Comparison of ENCODE assay signal across 7 mouse cellular contexts in genomic region chr1:75124346-75125321, GRCm38 (mm10). TPM values are rescaled to one million over a fixed set of nuclear protein-coding genes. Genes with fewer than 3 reads are reported as not detected.
A peak's percentile ranks its signal among the peaks of the same experiment; 100 is the strongest.
DNase-seq lines count a peak whose midpoint lies in the region; ATAC-seq lines count a peak whose summit lies in the region.

Gene Nhej1, minus strand, starts transcription at chr1:75125200.

- peaks cover 12% of the 10 kb centered on the region for H3K4me1 ChIP-seq in limb, embryonic 10.5 days
- peaks cover 8% of the 10 kb centered on the region for H3K4me1 ChIP-seq in midbrain, embryonic 13.5 days (replicated peaks)

- ATAC-seq in granulocyte monocyte progenitor cell, adult 5-6 weeks (replicated peaks; ENCODE audit: poor library complexity, severe bottlenecking): peak; percentile 91
- ATAC-seq in midbrain, embryonic 13.5 days: peak; percentile 95

- no peaks in the 10 kb centered on the region for H3K36me3 ChIP-seq in limb, embryonic 10.5 days
- no peaks in the 10 kb centered on the region for H3K36me3 ChIP-seq in midbrain, embryonic 13.5 days

- peak within 1 kb of the TSS; percentile 94 for H3K27ac ChIP-seq in limb, embryonic 10.5 days
- peak within 1 kb of the TSS; percentile 90 for H3K27ac ChIP-seq in midbrain, embryonic 13.5 days

- H3K27me3 ChIP-seq in limb, embryonic 10.5 days (ENCODE audit: low read depth, poor library complexity, severe bottlenecking): no peaks in the 10 kb centered on the region
- no peaks in the 10 kb centered on the region for H3K27me3 ChIP-seq in midbrain, embryonic 13.5 days

- H3K9ac ChIP-seq in midbrain, embryonic 13.5 days (replicated peaks): peak within 1 kb of the TSS; percentile 62

- peak within 1 kb of the TSS; percentile 59 for H3K4me2 ChIP-seq in midbrain, embryonic 13.5 days (replicated peaks)

- DNase-seq in adrenal gland, adult 8-10 months: peak; percentile 90
- DNase-seq in embryo, embryonic 9.5 days (ENCODE audit: extremely low spot score): peak; percentile 97
- peak; percentile 95 for DNase-seq in kidney, adult 11 months
- peak; percentile 97 for DNase-seq in limb, embryonic 10.5 days (ENCODE audit: low spot score)
- DNase-seq in spleen, adult 12 weeks (ENCODE audit: low spot score): peak; percentile 97

- 2% methylated on average over 56 of the region's 56 CpGs for WGBS in limb, embryonic 10.5 days
- WGBS in midbrain, embryonic 13.5 days: 2% methylated on average over 56 of the region's 56 CpGs

- no peaks in the 10 kb centered on the region for H3K9me3 ChIP-seq in limb, embryonic 10.5 days (replicated peaks)
- H3K9me3 ChIP-seq in midbrain, embryonic 13.5 days: no peaks in the 10 kb centered on the region

- H3K4me3 ChIP-seq in limb, embryonic 10.5 days: peak within 1 kb of the TSS; percentile 68
- H3K4me3 ChIP-seq in midbrain, embryonic 13.5 days (replicated peaks): peak within 1 kb of the TSS; percentile 55

RNA-seq across cellular contexts. Expression of gene Nhej1, which starts in this region (rescaled TPM):
- 1 to 10 TPM; 5.7 to 7.3 (median 7.2) TPM for total RNA-seq in adrenal gland, adult 8-10 months (2022)
- total RNA-seq in granulocyte monocyte progenitor cell, adult 5-6 weeks (2014; fragmentation: Nextera tagmentation): 5.2 and 10.1 TPM in 2 replicates
- 5.6 and 13.4 TPM in 2 replicates for total RNA-seq in granulocyte monocyte progenitor cell, adult 5-6 weeks (2017)
- 13.1 and 13.3 TPM in 2 replicates for polyA plus RNA-seq in limb, embryonic 10.5 days (2016; fragmentation: Nextera tagmentation; extraction: Ambion mirVana)
- polyA plus RNA-seq in midbrain, embryonic 13.5 days (2015; fragmentation: Nextera tagmentation; extraction: Ambion mirVana): 8.6 and 8.7 TPM in 2 replicates

Comparison
In these comparisons a context has a peak if more than half of its experiments do, and no peak if none do; other contexts are left out.
1. Peak in every context shown above with its lines: DNase-seq, ATAC-seq, H3K4me3 ChIP-seq and H3K27ac ChIP-seq.